Mouse (Mus musculus) CD8-positive naive resting alpha-beta T cell, adult 2 months (primary cell): ENCODE data around the gene 1700010B08Rik.

Source experiments
- DNase-seq, 2 experiments: peaks; one replicate each; pipeline ENCODE4 v3.0.0; 2022; ENCODE audit warnings: low read depth in 2 of 2, low spot score in 2 of 2

Gene 1700010B08Rik

GRCm38 (mm10) chr2:173716966-173717365 lies 2.2 kb upstream of the 1700010B08Rik start:
- no peak for DNase-seq

GRCm38 (mm10) chr2:173722251-173722857 lies 3.1 kb downstream of the 1700010B08Rik start:
- no peak for DNase-seq

GRCm38 (mm10) chr2:173724382-173724781 lies 5.2 kb downstream of the 1700010B08Rik start:
- DNase-seq, result no peak

- DNase-seq, result no peak
These were observed 6.0 kb downstream of the 1700010B08Rik start for GRCm38 (mm10) chr2:173724940-173725807.

GRCm38 (mm10) chr2:173725819-173726218 lies 6.6 kb downstream of the 1700010B08Rik start:
- no peak for DNase-seq

- DNase-seq, result no peak
These were observed 11.3 kb downstream of the 1700010B08Rik start for GRCm38 (mm10) chr2:173730444-173730966.

GRCm38 (mm10) chr2:173734426-173734825 lies 15.2 kb downstream of the 1700010B08Rik start:
- DNase-seq, result no peak

- DNase-seq, result peak; percentile 99
These were observed 18.2 kb downstream of the 1700010B08Rik start, which contains the start of gene Vapb for GRCm38 (mm10) chr2:173737222-173737989. TSS of gene Vapb (plus strand) at chr2:173737511.

GRCm38 (mm10) chr2:173738232-173738631 lies 19.0 kb downstream of the 1700010B08Rik start:
- DNase-seq, result no peak

GRCm38 (mm10) chr2:173739107-173739506 lies 19.9 kb downstream of the 1700010B08Rik start:
- no peak for DNase-seq

GRCm38 (mm10) chr2:173742090-173742489 lies 22.9 kb downstream of the 1700010B08Rik start:
- DNase-seq, result no peak

GRCm38 (mm10) chr2:173742744-173743143 lies 23.5 kb downstream of the 1700010B08Rik start:
- DNase-seq, result no peak

- DNase-seq, result no peak
These were observed 25.0 kb downstream of the 1700010B08Rik start for GRCm38 (mm10) chr2:173744070-173744815.

GRCm38 (mm10) chr2:173748961-173749659 lies 29.9 kb downstream of the 1700010B08Rik start:
- DNase-seq, result no peak

- no peak for DNase-seq
These were observed 36.4 kb downstream of the 1700010B08Rik start for GRCm38 (mm10) chr2:173755433-173756144.

GRCm38 (mm10) chr2:173757624-173758155 lies 38.5 kb downstream of the 1700010B08Rik start:
- DNase-seq, result no peak

GRCm38 (mm10) chr2:173760607-173761006 lies 41.4 kb downstream of the 1700010B08Rik start:
- DNase-seq, result no peak

- no peak for DNase-seq
These were observed 45.4 kb downstream of the 1700010B08Rik start for GRCm38 (mm10) chr2:173764629-173765028.
